Mouse (Mus musculus) hindbrain, embryonic 16.5 days (tissue): ENCODE measurements at regions not wholly inside any gene's neighbourhood (a gene's known extent, or its start where the extent isn't known, plus 50 kb on each side); places are given as distances from the start of the nearest gene placed in this dataset.

Source experiments
- ATAC-seq: fragments of 200-750 bp; cut with Nextera tagmentation; 2 replicates; pipeline ENCODE4 v1.8.0; 2017; ENCODE audit warnings: moderate TSS enrichment, moderate library complexity
- H3K27ac ChIP-seq: fragments of 300-500 bp; sonication (generic); 2 replicates; pipeline ENCODE4 v1.5.1; 2014; ENCODE audit warnings: low read depth, mild to moderate bottlenecking, control low read depth, low read length, moderate library complexity
- H3K27me3 ChIP-seq: fragments of 300-500 bp; sonication (generic); replicated peaks from 2 replicates; pipeline ENCODE4 v1.6.1; 2014; ENCODE audit warnings: low read length; ENCODE audit not compliant: control insufficient read depth, insufficient read depth
- H3K36me3 ChIP-seq: fragments of 300-500 bp; sonication (generic); 2 replicates; pipeline ENCODE4 v1.6.1; 2014; ENCODE audit warnings: mild to moderate bottlenecking, low read length, moderate library complexity, mixed read lengths; ENCODE audit not compliant: control insufficient read depth, insufficient read depth
- H3K4me1 ChIP-seq: fragments of 300-500 bp; sonication (generic); 2 replicates; pipeline ENCODE4 v1.6.1; 2014; ENCODE audit warnings: low read depth, low read length; ENCODE audit not compliant: control insufficient read depth, insufficient read depth
- H3K4me2 ChIP-seq: fragments of 300-500 bp; sonication (generic); 2 replicates; pipeline ENCODE4 v1.6.1; 2014; ENCODE audit warnings: mild to moderate bottlenecking, low read length, control low read depth, moderate library complexity
- H3K4me3 ChIP-seq: fragments of 300-500 bp; sonication (generic); 2 replicates; pipeline ENCODE4 v1.5.1; 2014; ENCODE audit warnings: mild to moderate bottlenecking, low read length, control low read depth, moderate library complexity
- H3K9ac ChIP-seq: fragments of 300-500 bp; sonication (generic); 2 replicates; pipeline ENCODE4 v1.6.1; 2014; ENCODE audit warnings: low read depth, mild to moderate bottlenecking, control low read depth, low read length, moderate library complexity
- H3K9me3 ChIP-seq: fragments of 300-500 bp; sonication (generic); 2 replicates; pipeline ENCODE4 v1.6.1; 2014; ENCODE audit warnings: mild to moderate bottlenecking, low read length, moderate library complexity; ENCODE audit not compliant: control insufficient read depth
- WGBS: fragments of 180-500 bp; shearing (Covaris S2); extraction: QIAGEN DNeasy Blood & Tissue Kit; methylation state at CpG from one replicate; pipeline ENCODE4 v1.1.7; 2014; 5-methylcytosine and 5-hydroxymethylcytosine counted together

DNA sequence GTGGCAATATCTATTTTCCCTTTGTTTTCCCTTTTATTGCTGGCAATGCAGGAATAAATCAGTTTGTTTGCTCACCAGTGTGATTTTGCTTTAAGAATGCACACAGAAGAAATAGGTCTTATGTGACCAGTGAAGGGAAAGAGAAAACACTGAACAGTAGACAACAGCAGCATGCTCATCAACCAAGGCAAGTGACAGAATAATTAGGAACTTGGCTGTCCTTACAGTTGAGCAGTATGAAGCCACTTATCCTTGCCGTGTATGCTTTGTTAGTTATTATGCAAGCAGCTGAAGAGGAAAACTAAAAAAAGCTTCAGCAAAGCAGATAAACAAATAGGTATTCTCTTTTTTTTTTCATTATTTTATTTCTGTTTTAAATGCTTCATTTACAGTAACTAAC is 237.6 kb upstream of the Sphkap start:
- Histone ChIP-seq H3K27ac (no peak overlapping the region), H3K4me1 (no peaks in the 10 kb centered on the region), H3K36me3 (no peaks in the 10 kb centered on the region), H3K9ac (no peak overlapping the region), H3K9me3 (no peaks in the 10 kb centered on the region), H3K4me2 (no peak overlapping the region), H3K27me3 (no peaks in the 10 kb centered on the region), H3K4me3 (no peak overlapping the region)
- ATAC-seq, result no peak
- WGBS, result 57% methylated on average over 1 of the region's 1 CpGs

DNA sequence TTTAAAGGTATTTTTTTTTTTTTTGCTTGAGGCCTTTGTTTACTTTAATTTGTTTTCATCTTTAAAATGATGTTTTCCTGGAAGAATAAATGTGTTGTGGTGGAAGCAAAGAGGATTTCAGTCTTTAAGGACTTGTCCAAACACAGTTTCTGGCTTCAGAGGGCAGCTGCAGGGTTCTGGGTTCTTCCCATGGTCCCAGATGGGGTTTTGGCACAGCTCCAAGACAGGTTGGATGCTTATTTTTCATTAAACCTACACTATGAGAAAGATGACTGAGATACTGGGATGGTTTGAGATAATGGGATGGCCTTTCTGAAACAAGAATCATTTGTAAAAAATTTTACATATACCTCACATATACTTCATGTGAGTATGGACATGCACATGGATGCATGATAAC is 234.7 kb upstream of the Sphkap start:
- Histone ChIP-seq H3K4me3 (no peak overlapping the region), H3K4me2 (no peak overlapping the region), H3K27ac (no peak overlapping the region), H3K27me3 (no peaks in the 10 kb centered on the region), H3K9me3 (no peaks in the 10 kb centered on the region), H3K9ac (no peak overlapping the region), H3K4me1 (no peaks in the 10 kb centered on the region), H3K36me3 (no peaks in the 10 kb centered on the region)
- ATAC-seq, result no peak

DNA sequence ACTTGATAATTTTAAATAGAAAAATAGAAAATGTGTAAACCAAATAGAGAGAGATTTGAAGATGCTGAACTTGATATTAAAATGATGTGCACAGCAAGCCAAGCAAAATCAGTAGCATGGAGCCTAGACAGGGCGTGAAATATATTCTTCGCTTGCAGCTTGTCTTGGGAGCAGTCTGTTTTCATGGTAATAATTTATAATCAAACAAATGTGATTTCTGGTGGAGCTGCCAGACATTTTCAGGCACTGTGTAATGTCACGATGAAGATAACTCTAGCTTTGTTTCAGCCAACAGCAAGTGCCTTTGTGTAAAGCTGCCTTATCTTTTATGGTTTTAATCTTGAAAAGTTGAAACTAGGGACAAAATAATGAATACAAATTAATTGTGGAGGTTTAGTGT is 228.1 kb upstream of the Sphkap start:
- Histone ChIP-seq H3K9me3 (no peaks in the 10 kb centered on the region), H3K27me3 (no peaks in the 10 kb centered on the region), H3K36me3 (no peaks in the 10 kb centered on the region), H3K4me1 (peaks cover 6% of the 10 kb centered on the region), H3K4me3 (no peak overlapping the region), H3K27ac (no peak overlapping the region), H3K4me2 (no peak overlapping the region), H3K9ac (no peak overlapping the region)
- ATAC-seq, result no peak
- WGBS, result 60% methylated on average over 3 of the region's 3 CpGs

DNA sequence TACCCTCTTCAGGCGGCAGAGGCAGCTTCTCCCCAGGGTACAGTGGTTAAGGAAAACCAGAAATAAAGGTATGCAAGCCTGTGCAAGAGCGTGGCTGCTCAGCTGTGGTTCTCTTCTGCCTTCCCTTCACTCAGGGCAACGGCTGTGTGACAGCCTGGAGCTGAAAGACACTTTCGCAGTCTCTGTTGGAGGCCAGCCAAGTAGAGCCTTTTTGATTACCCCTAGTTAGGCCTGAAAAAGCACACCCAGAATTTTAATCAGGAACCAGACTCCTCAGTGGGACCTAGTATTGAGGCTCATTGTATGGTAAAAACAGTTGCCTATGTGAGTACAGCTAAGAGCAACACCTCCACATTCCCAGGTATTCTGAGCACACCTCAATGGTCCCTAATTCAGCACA is 223.8 kb upstream of the Sphkap start:
- Histone ChIP-seq H3K4me1 (peaks cover 6% of the 10 kb centered on the region), H3K27me3 (no peaks in the 10 kb centered on the region), H3K4me3 (no peak overlapping the region), H3K4me2 (peak overlapping the region; percentile 35), H3K9me3 (no peaks in the 10 kb centered on the region), H3K36me3 (no peaks in the 10 kb centered on the region), H3K9ac (no peak overlapping the region), H3K27ac (0 out of 2 replicates have a peak overlapping the region, but pooled peaks have one; percentile 37)
- peak; percentile 93 for ATAC-seq
- WGBS, result 24% methylated on average over 4 of the region's 4 CpGs

DNA sequence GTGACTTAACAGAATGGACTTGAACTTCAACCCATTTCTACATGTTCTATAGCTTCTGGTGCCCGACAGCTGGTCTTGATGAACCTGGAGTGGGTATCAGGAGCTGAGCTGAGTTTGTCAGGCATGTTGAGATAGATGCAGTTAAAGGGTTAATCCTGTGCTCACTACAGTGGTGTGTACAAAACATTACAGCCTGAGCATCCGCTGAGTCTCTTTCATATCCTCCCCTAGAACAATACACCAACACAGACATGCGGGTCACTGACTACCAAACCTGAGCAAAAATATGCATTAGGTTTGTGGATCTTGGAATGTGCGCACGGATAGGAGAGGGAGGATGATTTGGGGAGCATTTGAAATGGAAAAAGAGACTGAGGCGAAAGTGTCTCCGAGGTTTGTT is 223.4 kb upstream of the Sphkap start:
- Histone ChIP-seq H3K4me2 (peak overlapping the region; percentile 35), H3K27ac (peak overlapping the region; percentile 37; the same call in 1 of the 2 replicates), H3K36me3 (no peaks in the 10 kb centered on the region), H3K27me3 (no peaks in the 10 kb centered on the region), H3K9me3 (no peaks in the 10 kb centered on the region), H3K4me1 (peaks cover 6% of the 10 kb centered on the region), H3K9ac (no peak overlapping the region), H3K4me3 (no peak overlapping the region)
- WGBS, result 58% methylated on average over 7 of the region's 7 CpGs
- ATAC-seq, result peak; percentile 52

DNA sequence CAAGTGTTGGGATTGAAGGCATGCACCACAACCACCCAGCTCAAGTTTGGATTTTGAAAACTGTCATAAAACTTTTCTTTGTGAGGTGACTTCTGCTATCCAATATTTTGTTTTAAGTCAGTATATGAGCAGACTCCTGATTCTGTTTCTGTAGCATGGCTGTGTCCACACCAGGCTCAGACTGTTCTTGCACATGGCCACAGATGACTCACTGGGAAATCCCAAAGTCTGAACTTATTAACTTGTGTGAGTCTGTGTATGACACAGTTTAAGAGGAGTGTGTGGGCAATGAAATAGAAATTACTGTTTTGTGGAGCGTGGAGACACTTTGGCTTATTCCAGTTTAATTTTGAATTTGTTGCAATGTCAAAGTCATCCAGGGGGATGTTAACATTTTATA is 179.3 kb upstream of the Sphkap start:
- no peak for ATAC-seq
- Histone ChIP-seq H3K36me3 (no peaks in the 10 kb centered on the region), H3K27ac (no peak overlapping the region), H3K4me2 (no peak overlapping the region), H3K9me3 (no peaks in the 10 kb centered on the region), H3K4me3 (no peak overlapping the region), H3K4me1 (no peaks in the 10 kb centered on the region), H3K27me3 (no peaks in the 10 kb centered on the region), H3K9ac (no peak overlapping the region)
- WGBS, result 89% methylated on average over 1 of the region's 1 CpGs

DNA sequence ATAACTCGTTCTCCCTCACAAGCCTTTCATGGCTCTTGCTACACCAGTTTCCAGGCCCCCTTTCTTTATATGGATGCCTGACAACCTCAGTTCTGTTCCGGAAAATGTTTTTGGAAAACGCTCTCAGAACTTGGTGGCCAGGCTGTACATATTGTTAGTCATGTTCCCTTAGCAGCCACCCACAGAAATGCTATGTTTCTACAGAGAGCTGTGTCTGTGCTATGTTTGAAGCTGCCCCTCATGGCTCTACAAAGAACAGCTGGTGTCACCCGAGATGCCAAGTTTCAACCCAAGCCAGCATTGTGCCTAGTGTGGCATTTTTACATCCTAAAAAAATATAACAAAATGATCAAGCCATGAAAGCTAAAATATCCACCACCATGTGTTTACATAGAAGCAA is 175.0 kb upstream of the Sphkap start:
- Histone ChIP-seq H3K4me1 (no peaks in the 10 kb centered on the region), H3K27ac (no peak overlapping the region), H3K27me3 (no peaks in the 10 kb centered on the region), H3K9ac (no peak overlapping the region), H3K4me2 (no peak overlapping the region), H3K9me3 (no peaks in the 10 kb centered on the region), H3K36me3 (no peaks in the 10 kb centered on the region), H3K4me3 (no peak overlapping the region)
- ATAC-seq, result no peak
- 92% methylated on average over 4 of the region's 4 CpGs for WGBS

DNA sequence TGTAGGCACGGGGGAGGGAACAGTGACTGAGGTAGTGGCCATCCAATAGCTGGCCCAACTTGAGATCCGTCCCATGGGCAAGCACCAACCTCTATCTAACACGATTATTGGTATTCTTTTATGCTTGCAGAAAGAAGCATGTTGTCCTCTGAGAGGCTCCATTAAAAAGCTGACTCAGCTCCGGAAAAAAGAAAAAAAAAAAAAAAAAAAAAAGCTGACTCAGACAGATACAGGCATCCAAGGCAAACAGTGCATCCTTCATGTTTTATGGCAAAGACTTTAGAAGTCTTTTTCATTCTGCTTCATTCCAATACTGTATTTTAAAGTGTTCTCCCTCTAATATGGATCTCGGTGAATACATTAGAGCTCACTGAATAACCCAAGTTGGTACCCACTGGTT is 162.0 kb upstream of the Sphkap start:
- WGBS, result 92% methylated on average over 5 of the region's 5 CpGs
- H3K4me1 ChIP-seq, result no peaks in the 10 kb centered on the region
- no peak for ATAC-seq

DNA sequence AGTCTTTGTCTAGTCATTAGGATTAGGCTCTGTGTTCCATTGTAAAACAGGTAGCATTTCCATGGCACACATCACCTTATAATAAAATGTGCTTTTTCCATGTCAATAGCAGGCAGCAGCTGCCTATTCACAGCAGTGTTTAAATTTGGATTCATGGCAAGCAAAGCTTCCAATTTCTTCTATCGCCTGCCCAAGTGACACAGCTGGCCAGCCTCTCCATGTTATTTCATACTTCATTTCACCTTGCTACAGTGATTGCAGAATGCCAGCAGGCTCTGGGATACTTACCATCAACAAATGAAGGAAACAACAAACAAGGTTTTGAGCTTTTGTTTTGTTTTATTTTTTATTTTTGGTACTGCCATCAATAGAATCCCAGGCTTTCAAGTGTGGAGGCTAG is 160.7 kb upstream of the Sphkap start:
- no peaks in the 10 kb centered on the region for H3K4me1 ChIP-seq
- H3K9me3 ChIP-seq, result no peaks in the 10 kb centered on the region
- no peak overlapping the region for H3K4me3 ChIP-seq
- H3K27ac ChIP-seq, result no peak overlapping the region
- no peaks in the 10 kb centered on the region for H3K36me3 ChIP-seq
- ATAC-seq, result no peak
- no peaks in the 10 kb centered on the region for H3K27me3 ChIP-seq
- no peak overlapping the region for H3K4me2 ChIP-seq
- no peak overlapping the region for H3K9ac ChIP-seq
- WGBS, result 42% methylated on average over 1 of the region's 1 CpGs

More for the DNA sequence above, 162.0 kb upstream of the Sphkap start:
- H3K36me3 ChIP-seq, result no peaks in the 10 kb centered on the region
- H3K9ac ChIP-seq, result no peak overlapping the region
- H3K9me3 ChIP-seq, result no peaks in the 10 kb centered on the region
- H3K4me3 ChIP-seq, result no peak overlapping the region
- H3K27me3 ChIP-seq, result no peaks in the 10 kb centered on the region
- no peak overlapping the region for H3K4me2 ChIP-seq
- no peak overlapping the region for H3K27ac ChIP-seq

DNA sequence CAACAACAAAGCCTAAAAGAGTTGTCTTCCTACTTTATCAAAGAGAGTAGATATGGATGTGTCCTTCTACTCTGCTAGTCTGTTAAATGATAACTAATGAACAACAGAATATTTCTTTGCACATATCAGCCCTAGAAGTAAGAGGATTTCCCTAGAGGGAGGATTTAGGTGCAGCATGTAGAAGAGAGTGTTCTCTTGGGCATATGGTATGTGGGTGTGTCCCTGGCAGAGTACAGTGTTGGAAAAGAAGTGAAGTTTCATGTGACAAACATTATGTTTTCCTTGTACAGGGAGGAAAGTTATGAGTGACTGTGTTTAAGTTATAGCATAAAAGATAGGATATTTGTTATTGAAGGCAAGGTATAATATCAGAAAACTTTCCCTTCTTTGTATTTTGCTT is 143.6 kb upstream of the Sphkap start:
- Histone ChIP-seq H3K27me3 (no peaks in the 10 kb centered on the region), H3K9me3 (no peaks in the 10 kb centered on the region), H3K4me1 (no peaks in the 10 kb centered on the region), H3K4me3 (no peak overlapping the region), H3K27ac (no peak overlapping the region), H3K36me3 (no peaks in the 10 kb centered on the region), H3K4me2 (no peak overlapping the region), H3K9ac (no peak overlapping the region)
- no peak for ATAC-seq
